Mouse (Mus musculus) hindbrain, embryonic 14.5 days (tissue): ENCODE results near the gene U90926. TPM values are rescaled to one million over a fixed set of nuclear protein-coding genes. Genes with fewer than 3 reads are reported as not detected.

ENCODE experiments used
- ATAC-seq: fragments of 200-750 bp; cut with Nextera tagmentation; 2 replicates; pipeline ENCODE4 v1.8.0; 2017; ENCODE audit warnings: moderate number of reproducible peaks, mild to moderate bottlenecking, moderate TSS enrichment, moderate library complexity; ENCODE audit not compliant: low FRiP score
- DNase-seq: peaks from one replicate; pipeline ENCODE4 v3.0.0-alpha.2; 2015; ENCODE audit warnings: low spot score
- H3K27ac ChIP-seq: fragments of 300-500 bp; sonication (generic); 2 replicates; pipeline ENCODE4 v1.5.1; 2014; ENCODE audit warnings: mild to moderate bottlenecking, moderate library complexity
- H3K27me3 ChIP-seq: fragments of 300-500 bp; sonication (generic); 2 replicates; pipeline ENCODE4 v1.6.1; 2014; ENCODE audit warnings: mild to moderate bottlenecking, low read length, mixed read lengths; ENCODE audit not compliant: control insufficient read depth, insufficient read depth
- H3K36me3 ChIP-seq: fragments of 300-500 bp; sonication (generic); replicated peaks from 2 replicates; pipeline ENCODE4 v1.6.1; 2014; ENCODE audit not compliant: control insufficient read depth, insufficient read depth
- H3K4me1 ChIP-seq: fragments of 300-500 bp; sonication (generic); replicated peaks from 2 replicates; pipeline ENCODE4 v1.6.1; 2014; ENCODE audit warnings: antibody characterized with exemption, low read length, mixed read lengths; ENCODE audit not compliant: control insufficient read depth, insufficient read depth
- H3K4me2 ChIP-seq: fragments of 300-500 bp; sonication (generic); replicated peaks from 2 replicates; pipeline ENCODE4 v1.6.1; 2014; ENCODE audit warnings: mild to moderate bottlenecking, moderate library complexity
- H3K4me3 ChIP-seq: fragments of 300-500 bp; sonication (generic); replicated peaks from 2 replicates; pipeline ENCODE4 v1.5.1; 2014; ENCODE audit warnings: mild to moderate bottlenecking, low read length
- H3K9ac ChIP-seq: fragments of 300-500 bp; sonication (generic); 2 replicates; pipeline ENCODE4 v1.6.1; 2014
- H3K9me3 ChIP-seq: fragments of 300-500 bp; sonication (generic); 2 replicates; pipeline ENCODE4 v1.6.1; 2016; ENCODE audit warnings: low read length; ENCODE audit not compliant: control insufficient read depth
- WGBS: fragments of 180-500 bp; shearing (Covaris S2); extraction: QIAGEN DNeasy Blood & Tissue Kit; methylation state at CpG from one replicate; pipeline ENCODE4 v1.1.7; 2014; 5-methylcytosine and 5-hydroxymethylcytosine counted together
- polyA plus RNA-seq: library from polyadenylated mRNA; unstranded; fragments of >200 nt; fragmentation: Nextera tagmentation; extraction: Ambion mirVana; gene quantifications from 2 replicates; pipeline ENCODE4 v1.2.1, GENCODE M21; 2014

Gene U90926
- polyA plus RNA-seq, 1 experiment from 2014 or later = not detected

DNA sequence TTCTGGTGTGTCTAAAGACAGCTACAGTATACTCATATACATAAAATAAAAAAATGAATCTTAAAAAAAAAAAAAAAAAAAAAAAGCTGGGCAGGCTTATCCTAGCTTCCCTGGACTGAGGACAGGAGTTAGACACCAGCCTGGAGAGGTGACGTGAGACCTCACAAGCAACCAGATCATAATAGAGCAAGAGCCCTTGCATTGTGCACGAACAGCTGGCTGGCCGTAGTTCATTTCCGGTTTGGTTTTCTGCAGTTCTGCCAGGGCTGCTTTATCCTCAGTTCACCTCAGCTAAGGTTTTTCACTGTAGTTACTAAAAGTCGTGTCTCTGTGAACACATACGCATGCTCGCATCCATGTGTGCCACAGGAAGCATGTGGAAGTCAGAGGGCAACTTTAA, 12.6 kb upstream of the U90926 start:
- no peak overlapping the region for H3K27ac ChIP-seq
- no peaks in the 10 kb centered on the region for H3K9me3 ChIP-seq
- H3K27me3 ChIP-seq = no peaks in the 10 kb centered on the region
- no peak overlapping the region for H3K4me3 ChIP-seq
- ATAC-seq = no peak
- H3K4me2 ChIP-seq = no peak overlapping the region
- H3K9ac ChIP-seq = no peak overlapping the region
- DNase-seq = no peak
- 89% methylated on average over 7 of the region's 7 CpGs for WGBS
- no peaks in the 10 kb centered on the region for H3K36me3 ChIP-seq
- H3K4me1 ChIP-seq = no peaks in the 10 kb centered on the region

DNA sequence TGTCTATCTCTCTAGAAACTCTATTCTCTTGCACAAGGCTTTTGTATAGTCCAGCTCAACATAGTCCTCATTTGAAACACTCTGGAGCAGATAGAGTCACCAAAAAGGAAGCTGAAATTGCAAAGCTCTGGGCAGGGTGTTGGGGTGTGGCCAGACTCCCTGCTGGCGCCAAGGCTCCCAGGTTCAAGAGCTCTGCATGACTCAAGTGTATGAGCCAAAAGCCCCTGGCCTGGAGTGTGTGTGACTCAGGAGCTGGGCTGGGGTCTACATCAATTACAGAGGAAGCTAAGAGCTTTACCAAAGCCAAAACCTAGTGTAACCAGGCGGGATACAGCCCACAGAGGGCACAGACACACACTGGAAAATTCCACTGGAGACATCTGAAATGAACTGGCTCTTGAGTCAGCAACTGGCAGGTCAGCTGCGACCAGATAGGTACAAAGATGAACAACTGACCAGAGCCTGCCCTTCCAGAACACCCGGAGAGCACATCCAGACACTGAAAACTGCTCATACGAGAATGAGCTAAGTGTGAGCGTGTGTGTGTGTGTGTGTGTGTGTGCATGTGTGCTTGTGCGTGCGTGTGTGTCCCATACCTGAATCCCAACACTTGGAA, 5.2 kb upstream of the U90926 start:
- Histone ChIP-seq H3K4me1 (peaks cover 13% of the 10 kb centered on the region), H3K4me3 (no peak overlapping the region), H3K4me2 (no peak overlapping the region), H3K9me3 (no peaks in the 10 kb centered on the region), H3K9ac (no peak overlapping the region), H3K36me3 (no peaks in the 10 kb centered on the region), H3K27me3 (no peaks in the 10 kb centered on the region), H3K27ac (peak overlapping the region; percentile 80; the same call in 1 of the 2 replicates)
- no peak for DNase-seq
- ATAC-seq = no peak
- 92% methylated on average over 8 of the region's 8 CpGs for WGBS

DNA sequence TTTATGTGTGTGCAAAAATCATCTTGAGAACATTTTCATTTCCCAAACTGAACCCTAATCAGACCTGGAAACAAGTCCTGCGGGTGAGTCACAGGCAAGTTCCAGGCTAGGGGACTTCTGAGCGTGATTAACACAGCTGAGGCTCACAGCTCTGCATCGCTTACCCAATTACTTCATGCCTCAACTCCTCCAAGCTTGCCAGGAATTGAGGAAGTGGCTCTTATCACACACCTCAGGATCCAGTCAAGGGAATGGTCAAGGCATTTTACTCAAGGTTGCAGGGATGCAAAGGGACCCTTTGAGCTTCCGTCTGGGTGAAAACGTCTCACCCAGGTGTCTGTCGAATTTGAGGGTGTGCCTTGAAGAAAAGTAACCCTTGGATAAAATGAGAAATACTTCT, 4.6 kb upstream of the U90926 start:
- Histone ChIP-seq H3K9me3 (no peaks in the 10 kb centered on the region), H3K4me2 (peak overlapping the region; percentile 26; the same call in 1 of the 2 replicates), H3K36me3 (no peaks in the 10 kb centered on the region), H3K27me3 (no peaks in the 10 kb centered on the region), H3K27ac (peak overlapping the region; percentile 80), H3K9ac (no peak overlapping the region), H3K4me1 (peaks cover 13% of the 10 kb centered on the region), H3K4me3 (no peak overlapping the region)
- 69% methylated on average over 6 of the region's 6 CpGs for WGBS
- no peak for DNase-seq
- ATAC-seq = no peak

DNA sequence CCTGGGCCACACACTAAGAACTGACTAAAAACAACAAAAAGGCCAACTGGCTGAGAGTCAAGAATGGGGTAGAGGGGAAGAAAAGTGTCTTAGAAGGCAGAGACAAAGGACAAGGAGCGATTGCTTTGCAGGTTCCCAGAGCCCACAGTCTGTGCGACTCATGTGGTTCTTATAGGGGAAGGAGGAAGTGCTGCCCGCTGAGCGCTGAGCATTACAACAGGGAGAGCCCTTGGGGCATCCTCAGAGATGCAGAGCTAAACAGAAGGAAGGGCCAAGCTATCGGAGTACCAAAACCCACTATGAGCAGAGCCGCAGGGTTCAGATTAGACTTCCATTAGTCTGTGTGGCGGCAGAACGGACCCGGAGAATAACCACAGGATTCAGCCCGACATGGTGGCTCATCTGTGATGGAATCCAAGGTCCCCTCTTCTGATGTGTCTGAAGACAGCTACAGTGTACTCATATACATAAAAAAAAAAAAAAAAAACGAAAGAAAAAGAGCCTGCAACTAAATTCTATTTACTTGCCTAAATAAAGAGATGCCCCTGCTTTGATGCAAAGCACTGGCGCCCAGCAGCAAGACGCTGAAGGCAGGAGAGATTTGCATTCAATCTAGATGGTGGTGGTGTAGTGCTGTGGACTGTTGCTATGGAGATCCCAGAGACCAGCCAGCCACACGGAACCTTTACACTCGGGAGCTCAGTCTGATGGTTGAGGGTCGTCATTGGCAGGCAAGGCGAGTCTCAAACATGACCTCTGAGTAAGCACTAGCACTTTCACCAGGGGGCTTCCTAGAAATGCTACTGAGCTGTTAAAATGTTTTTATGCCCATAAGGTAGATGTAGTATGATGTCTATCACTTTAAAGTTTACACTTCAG, 3.9 kb upstream of the U90926 start:
- DNase-seq = peak; percentile 58
- Histone ChIP-seq H3K27me3 (no peaks in the 10 kb centered on the region), H3K9me3 (no peaks in the 10 kb centered on the region), H3K4me2 (peak overlapping the region; percentile 26), H3K4me3 (no peak overlapping the region), H3K4me1 (peaks cover 13% of the 10 kb centered on the region), H3K36me3 (no peaks in the 10 kb centered on the region), H3K9ac (0 out of 2 replicates have a peak overlapping the region, but pooled peaks have one; percentile 34), H3K27ac (peak overlapping the region; percentile 80)
- 27% methylated on average over 17 of the region's 17 CpGs for WGBS
- ATAC-seq = peak; percentile 90

DNA sequence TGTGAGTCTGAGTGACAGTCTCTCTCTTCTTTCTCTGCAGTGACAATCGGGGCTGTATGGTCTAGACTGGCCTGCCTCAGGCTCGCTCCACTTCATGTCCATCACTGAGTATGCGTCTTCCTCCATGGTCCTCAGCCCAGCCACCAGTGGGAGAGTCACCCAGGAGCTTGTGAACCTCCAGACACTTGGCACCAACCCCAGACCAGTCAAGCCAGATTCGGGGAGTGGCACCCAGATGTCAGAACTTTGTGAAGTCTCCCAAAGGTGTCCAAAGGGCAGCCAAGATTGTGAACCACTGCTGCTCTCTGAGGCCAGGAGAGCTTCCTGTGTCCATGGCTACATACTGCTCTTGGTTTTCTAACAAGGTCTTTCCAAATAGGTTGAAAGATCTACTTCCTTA, 3.0 kb downstream of the U90926 start:
- 90% methylated on average over 4 of the region's 4 CpGs for WGBS
- ATAC-seq = no peak
- H3K27me3 ChIP-seq = no peaks in the 10 kb centered on the region

DNA sequence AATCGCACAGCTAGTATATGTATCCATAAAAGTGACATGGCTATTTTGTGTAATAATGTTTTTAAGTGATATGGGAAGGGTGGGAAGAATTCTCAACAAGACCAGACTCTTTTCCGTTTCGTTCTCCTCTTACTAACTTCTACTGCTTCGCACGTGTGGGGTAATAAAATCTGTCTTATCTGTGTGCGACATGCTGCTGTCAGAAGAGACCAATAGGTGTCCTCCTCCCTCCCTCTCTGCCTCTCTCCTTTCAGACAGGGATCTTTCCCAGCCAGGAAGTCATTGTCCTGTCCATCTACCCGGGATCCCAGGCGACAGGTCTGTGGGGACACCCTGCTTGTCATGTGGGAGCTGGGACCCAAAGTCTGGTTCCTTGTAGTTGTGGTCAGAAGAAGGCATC, 5.0 kb downstream of the U90926 start:
- Histone ChIP-seq H3K4me3 (no peak overlapping the region), H3K9ac (no peak overlapping the region), H3K4me1 (no peaks in the 10 kb centered on the region), H3K36me3 (peaks cover 6% of the 10 kb centered on the region), H3K9me3 (no peaks in the 10 kb centered on the region), H3K4me2 (no peak overlapping the region), H3K27ac (no peak overlapping the region), H3K27me3 (no peaks in the 10 kb centered on the region)
- ATAC-seq (no peak), DNase-seq (no peak)
- WGBS = 86% methylated on average over 8 of the region's 8 CpGs

More for the DNA sequence above, 3.0 kb downstream of the U90926 start:
- DNase-seq = no peak
- Histone ChIP-seq H3K9me3 (no peaks in the 10 kb centered on the region), H3K4me1 (no peaks in the 10 kb centered on the region), H3K36me3 (no peaks in the 10 kb centered on the region), H3K4me2 (no peak overlapping the region), H3K9ac (no peak overlapping the region), H3K4me3 (no peak overlapping the region), H3K27ac (no peak overlapping the region)

DNA sequence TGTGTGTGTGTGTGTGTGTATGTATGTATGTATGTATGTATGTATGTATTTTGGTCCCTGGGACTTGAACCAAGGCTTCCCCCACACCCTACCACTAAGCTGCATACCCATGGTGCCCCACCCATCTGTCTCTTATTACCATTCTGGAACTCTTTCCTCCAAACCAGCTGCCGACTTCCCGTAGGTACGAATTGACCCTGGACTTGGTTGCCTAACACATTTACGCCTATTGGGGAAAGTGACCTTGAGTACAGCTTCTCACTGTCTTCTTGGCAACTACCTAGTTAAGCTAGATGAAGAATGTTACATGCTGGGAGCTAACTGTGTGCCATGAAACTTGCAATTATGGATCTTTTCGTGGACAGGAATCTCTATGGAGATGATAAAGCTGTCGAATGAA, 9.1 kb downstream of the U90926 start:
- Histone ChIP-seq H3K4me3 (no peak overlapping the region), H3K36me3 (peaks cover 45% of the 10 kb centered on the region), H3K9ac (no peak overlapping the region), H3K4me2 (no peak overlapping the region), H3K27ac (no peak overlapping the region), H3K4me1 (no peaks in the 10 kb centered on the region), H3K27me3 (no peaks in the 10 kb centered on the region), H3K9me3 (no peaks in the 10 kb centered on the region)
- WGBS = 91% methylated on average over 6 of the region's 6 CpGs
- no peak for ATAC-seq
- no peak for DNase-seq

DNA sequence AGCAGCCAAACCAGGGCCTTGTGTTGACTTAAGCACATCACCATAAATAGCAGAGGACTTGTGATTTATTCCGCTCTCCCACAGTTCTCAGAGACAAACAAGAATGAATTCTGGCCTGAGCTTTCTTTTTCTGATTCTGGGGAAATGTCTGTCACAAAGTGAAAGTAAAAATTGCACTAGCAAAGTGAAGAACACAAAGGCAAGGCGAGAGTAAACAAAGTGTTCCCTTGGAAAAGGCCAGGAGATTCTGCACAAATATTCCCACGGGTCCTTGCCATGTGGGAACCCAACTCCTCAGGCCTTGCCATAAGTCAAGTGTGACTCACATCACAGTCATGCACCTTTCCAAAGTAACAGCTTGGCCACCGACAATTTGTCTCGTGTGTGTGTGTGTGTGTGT, 9.5 kb downstream of the U90926 start:
- H3K9me3 ChIP-seq = no peaks in the 10 kb centered on the region
- no peak for ATAC-seq
- 94% methylated on average over 5 of the region's 5 CpGs for WGBS
- H3K4me3 ChIP-seq = no peak overlapping the region
- H3K27me3 ChIP-seq = no peaks in the 10 kb centered on the region
- H3K9ac ChIP-seq = no peak overlapping the region
- no peaks in the 10 kb centered on the region for H3K4me1 ChIP-seq
- no peak for DNase-seq
- H3K27ac ChIP-seq = no peak overlapping the region
- H3K36me3 ChIP-seq = peaks cover 49% of the 10 kb centered on the region
- H3K4me2 ChIP-seq = no peak overlapping the region

DNA sequence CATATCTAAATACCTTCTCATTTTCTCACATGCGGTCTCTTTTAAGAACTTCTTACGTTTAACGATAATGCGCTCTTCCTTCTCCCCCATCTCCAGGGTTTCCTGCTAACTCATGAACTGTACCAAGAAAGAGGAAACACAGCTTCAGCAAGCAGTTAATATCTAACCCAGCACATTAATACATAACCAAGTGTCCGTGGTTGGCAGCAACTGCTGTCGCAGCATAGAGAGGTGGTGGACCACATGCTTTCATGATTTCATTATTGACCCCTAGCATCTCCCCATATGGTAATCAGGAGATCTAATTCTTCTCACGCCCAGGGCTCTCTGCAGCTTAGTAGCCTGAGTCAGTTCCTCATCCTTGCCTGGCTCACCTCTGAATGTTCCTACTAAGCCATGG, 10.0 kb downstream of the U90926 start:
- H3K36me3 ChIP-seq = peaks cover 55% of the 10 kb centered on the region
- 92% methylated on average over 7 of the region's 7 CpGs for WGBS

More for the DNA sequence above, 10.0 kb downstream of the U90926 start:
- Histone ChIP-seq H3K9ac (no peak overlapping the region), H3K4me3 (no peak overlapping the region), H3K27ac (no peak overlapping the region), H3K27me3 (no peaks in the 10 kb centered on the region), H3K4me2 (no peak overlapping the region), H3K9me3 (no peaks in the 10 kb centered on the region), H3K4me1 (no peaks in the 10 kb centered on the region)
- DNase-seq (no peak), ATAC-seq (no peak)
